Mouse (Mus musculus): ENCODE results near the gene Hist2h3b. TPM values are rescaled to one million over a fixed set of nuclear protein-coding genes. Genes with fewer than 3 reads are reported as not detected.

Hist2h3b gene
- 100 to 1,000 TPM; 160 to 180 TPM for total RNA-seq (2023)

GRCm38 (mm10) chr3:96268051-96268775 is at the start of gene Hist2h3b:
Hist2h3b (plus strand) TSS chr3:96268654.

DNA sequence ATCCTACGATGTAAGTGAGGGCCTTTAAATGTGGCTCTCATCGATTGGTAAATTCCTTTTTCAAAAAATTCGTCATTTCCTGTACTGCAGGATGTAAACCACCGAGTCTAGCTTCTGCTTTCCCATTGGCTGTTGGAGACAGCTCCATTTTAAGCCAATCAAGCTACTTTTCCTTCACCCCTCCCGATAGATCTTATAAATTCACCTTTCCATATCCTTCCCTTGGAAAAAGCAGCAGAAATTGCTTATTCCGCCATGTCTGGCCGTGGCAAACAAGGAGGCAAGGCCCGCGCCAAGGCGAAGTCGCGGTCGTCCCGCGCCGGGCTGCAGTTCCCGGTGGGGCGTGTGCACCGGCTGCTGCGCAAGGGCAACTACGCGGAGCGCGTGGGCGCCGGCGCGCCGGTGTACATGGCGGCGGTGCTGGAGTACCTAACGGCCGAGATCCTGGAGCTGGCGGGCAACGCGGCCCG is 48.8 kb upstream of the Hist2h3b start, which contains the start of the genes Bola1 and Hist2h2ab:
Gene Bola1, minus strand, starts transcription at position 49 of the 470 bp plus-strand sequence.
Gene Hist2h2ab, plus strand, starts transcription at position 205 of the 470 bp plus-strand sequence.

DNA sequence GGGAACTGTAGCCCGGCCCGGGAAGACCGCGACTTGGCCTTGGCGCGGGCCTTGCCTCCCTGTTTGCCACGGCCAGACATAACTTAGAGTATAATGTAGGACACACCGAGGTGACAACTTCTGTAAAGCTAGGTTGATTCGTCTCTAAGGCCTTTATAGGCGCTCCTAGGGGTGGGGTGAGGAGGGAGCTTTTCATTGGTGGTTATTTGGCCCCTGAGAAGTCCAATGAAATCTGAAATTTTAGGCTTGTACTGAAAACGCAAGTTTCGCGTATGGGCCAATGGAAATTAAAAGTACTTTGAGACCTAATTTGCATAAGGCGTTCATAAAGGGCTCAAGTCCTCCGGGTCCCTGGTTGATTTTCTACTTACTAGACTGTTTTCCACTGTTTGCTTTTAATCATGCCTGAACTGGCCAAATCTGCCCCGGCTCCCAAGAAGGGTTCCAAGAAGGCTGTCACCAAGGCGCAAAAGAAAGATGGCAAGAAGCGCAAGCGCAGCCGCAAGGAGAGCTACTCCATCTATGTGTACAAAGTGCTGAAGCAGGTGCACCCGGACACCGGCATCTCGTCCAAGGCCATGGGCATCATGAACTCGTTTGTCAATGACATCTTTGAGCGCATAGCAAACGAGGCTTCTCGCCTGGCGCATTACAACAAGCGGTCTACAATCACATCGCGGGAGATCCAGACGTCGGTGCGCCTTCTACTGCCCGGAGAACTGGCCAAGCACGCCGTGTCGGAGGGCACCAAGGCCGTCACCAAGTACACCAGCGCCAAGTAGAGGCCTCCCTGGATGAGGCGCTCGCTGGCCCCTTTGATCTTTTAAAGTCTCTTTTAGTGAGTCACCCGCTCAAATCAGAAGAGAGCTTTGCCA is 47.5 kb upstream of the Hist2h3b start, which contains the start of the genes Hist2h2ac and Hist2h2be:
Gene Hist2h2ac, minus strand, starts transcription at position 116 of the 875 bp plus-strand sequence.
Gene Hist2h2be, plus strand, starts transcription at position 355 of the 875 bp plus-strand sequence.

DNA sequence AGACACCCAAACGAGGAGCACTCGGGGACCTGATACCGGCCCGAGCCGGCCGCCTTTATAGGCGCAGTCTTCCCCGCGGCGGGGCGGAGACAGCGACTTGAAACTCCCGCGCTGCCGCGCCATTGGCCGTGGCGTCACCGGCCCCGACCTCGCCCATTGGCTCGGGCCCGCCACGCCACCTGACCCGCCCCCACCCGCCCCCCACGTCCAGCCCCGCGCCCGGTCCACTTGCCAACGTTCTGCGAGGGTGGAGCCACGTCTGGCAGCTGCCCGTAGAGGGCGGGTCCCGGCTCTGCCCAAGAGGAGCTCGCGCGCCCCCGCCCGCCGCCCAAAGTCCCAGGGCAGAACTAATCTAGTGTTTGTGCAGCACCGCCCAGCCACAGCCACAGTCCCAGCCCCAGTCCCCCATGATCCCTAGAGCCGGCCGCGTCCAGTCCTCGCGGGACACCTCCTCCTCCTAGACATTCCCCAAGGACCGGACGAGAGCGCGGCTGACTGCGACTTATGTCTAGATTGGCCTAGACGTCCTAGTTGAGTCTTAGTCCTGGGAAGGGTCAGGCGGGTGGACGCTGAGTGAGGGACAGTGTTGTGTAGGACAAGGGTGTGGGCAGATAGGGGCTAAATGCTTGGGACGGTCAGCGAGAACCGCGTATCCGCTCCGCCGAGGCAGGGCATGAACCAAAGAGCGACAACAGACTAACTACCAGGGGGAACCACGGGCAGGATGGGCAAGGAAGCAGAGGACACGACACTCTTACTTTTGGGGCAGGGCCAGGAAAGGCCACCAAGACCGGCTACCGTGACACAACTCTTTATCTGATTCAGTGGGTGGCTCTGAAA is 29.3 kb upstream of the Hist2h3b start, which contains the start of gene Hist2h3c2:
Gene Hist2h3c2, minus strand, starts transcription at position 174 of the 840 bp plus-strand sequence.

DNA sequence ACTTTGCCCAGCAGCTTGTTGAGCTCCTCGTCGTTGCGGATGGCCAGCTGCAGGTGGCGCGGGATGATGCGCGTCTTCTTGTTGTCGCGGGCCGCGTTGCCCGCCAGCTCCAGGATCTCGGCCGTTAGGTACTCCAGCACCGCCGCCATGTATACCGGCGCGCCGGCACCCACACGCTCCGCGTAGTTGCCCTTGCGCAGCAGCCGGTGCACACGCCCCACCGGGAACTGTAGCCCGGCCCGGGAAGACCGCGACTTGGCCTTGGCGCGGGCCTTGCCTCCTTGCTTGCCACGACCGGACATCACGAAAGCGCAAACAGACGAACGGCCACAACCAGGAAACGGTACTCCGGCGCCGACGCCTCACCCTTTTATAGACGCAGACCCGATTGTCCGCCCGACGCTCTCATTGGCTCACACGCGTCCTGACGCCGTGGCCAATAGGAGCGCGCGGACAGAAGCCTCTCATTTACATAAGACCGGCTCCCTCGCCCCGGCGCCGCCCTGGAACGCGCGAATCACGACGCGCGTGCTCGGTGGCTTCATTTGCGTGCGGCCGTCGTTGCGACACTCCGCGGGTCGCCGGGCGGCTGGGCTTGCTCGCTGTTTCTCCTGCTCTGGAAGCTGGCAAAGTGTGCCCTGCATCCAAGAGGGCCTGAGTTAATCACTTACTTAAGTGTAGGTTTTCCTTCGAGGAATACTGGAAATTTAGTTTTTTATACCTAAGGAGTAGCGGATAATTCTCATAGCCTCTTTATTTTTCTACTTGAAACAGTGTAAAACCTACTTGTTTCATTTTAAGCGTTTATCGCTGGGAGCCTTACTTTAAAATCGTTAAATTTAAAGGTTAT is 28.3 kb upstream of the Hist2h3b start, which contains the start of gene Hist2h2aa2:
Gene Hist2h2aa2, minus strand, starts transcription at position 328 of the 850 bp plus-strand sequence.

GRCm38 (mm10) chr3:96245003-96245886 is 23.2 kb upstream of the Hist2h3b start, which contains the start of gene Hist2h2aa1:
Hist2h2aa1 (plus strand) TSS chr3:96245497.

GRCm38 (mm10) chr3:96246427-96246856 is 22.0 kb upstream of the Hist2h3b start, which contains the start of gene Hist2h3c1:
Hist2h3c1 (plus strand) TSS chr3:96246685.

GRCm38 (mm10) chr3:96262979-96263550 is 5.4 kb upstream of the Hist2h3b start, which contains the start of gene Hist2h4:
Hist2h4 (minus strand) TSS chr3:96263311.

DNA sequence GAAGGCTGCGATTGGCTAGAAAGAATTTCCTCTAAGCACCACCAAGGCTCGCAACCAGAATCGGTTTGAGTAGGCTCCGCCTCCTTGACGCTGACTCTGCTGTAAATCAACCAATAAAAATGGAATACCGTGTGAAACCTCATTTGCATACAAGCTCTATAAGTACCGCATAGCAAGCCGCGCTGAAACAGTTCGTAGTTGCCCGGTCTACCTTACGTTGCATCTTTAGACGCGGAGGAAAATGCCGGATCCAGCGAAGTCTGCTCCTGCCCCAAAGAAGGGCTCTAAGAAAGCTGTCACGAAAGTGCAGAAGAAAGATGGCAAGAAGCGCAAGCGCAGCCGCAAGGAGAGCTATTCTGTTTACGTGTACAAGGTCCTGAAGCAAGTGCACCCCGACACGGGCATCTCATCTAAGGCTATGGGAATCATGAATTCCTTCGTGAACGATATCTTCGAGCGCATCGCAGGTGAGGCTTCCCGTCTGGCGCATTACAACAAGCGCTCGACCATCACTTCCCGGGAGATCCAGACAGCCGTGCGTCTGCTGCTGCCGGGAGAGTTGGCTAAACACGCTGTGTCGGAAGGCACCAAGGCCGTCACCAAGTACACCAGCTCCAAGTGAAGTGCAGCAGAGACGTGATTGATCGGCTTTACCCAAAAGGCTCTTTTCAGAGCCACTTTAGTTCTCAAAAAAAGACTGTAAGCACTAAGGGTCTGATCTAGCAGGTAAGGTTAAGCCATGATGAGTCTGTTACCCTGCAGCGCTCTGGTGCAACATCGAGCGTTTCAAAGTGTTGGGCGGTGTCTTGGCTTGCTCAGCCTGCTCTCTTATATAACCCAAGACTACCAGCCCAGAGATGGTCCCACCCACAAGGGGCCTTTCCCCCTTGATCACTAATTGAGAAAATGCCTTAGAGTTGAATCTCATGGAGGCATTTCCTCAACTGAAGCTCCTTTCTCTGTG is 1.3 kb downstream of the Hist2h3b start, which contains the start of gene Hist2h2bb:
Gene Hist2h2bb, plus strand, starts transcription at position 242 of the 964 bp plus-strand sequence.

DNA sequence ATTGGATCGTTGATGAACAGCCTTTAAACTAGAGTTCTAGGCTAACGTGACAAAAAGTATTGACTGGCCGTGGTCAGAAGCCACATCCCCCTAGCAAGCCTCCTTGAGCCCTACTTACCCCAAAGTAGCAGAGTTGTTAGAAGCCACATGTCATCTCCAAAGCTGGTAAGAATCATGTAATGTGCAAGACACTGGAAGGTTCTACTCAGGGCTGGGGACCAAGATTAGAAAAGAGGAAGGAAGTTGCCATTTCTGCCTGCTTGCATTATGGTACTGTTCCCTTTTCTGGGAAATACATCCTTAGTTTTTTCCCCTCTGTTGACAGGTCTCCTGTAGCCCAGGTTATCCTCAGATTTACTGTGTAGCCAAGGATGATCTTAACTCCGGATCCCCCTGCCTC is 25.3 kb downstream of the Hist2h3b start, which contains the start of gene Fcgr1:
Gene Fcgr1, minus strand, starts transcription at position 183 of the 400 bp plus-strand sequence.

Other genes starting within 250 kb of the Hist2h3b start
- gene Vps45, start 210.2 kb upstream of the Hist2h3b start, total RNA-seq (2023): 10 to 100 TPM; 22.5 to 26.8 TPM
- gene Otud7b, start 164.1 kb upstream of the Hist2h3b start, total RNA-seq (2023): 10 to 100 TPM; 61.6 to 63.2 TPM
- gene Mtmr11, start 106.7 kb upstream of the Hist2h3b start, total RNA-seq (2023): 1 to 10 TPM; 3.2 to 3.5 TPM
- gene Sf3b4, start 96.3 kb upstream of the Hist2h3b start, total RNA-seq (2023): 10 to 100 TPM; 86.0 to 89.2 TPM
- gene Sv2a, start 87.5 kb upstream of the Hist2h3b start, total RNA-seq (2023): 1 to 10 TPM; 1.9 to 2.8 TPM
- gene Bola1, start 48.9 kb upstream of the Hist2h3b start, total RNA-seq (2023): 10 to 100 TPM in 1 of 2 experiments, 1 to 10 TPM in 1; 8.9 to 12.7 TPM
- 1 to 10 TPM; 3.6 to 6.4 TPM for gene Hist2h2ab, start 48.8 kb upstream of the Hist2h3b start, total RNA-seq (2023)
- gene Hist2h2ac, start 47.8 kb upstream of the Hist2h3b start, total RNA-seq (2023): 100 to 1,000 TPM; 121 to 127 TPM
- gene Hist2h2be, start 47.5 kb upstream of the Hist2h3b start, total RNA-seq (2023): 1 to 10 TPM; 5.3 to 5.9 TPM
- 1 to 10 TPM; 1.5 to 2.7 TPM for gene Hist2h3c2, start 29.5 kb upstream of the Hist2h3b start, total RNA-seq (2023)
- gene Hist2h2aa2, start 28.4 kb upstream of the Hist2h3b start, total RNA-seq (2023): 100 to 1,000 TPM; 794 to 801 TPM
- gene Hist2h2aa1, start 23.2 kb upstream of the Hist2h3b start, total RNA-seq (2023): 10 to 100 TPM in 1 of 2 experiments, not detected in 1; 26.8 TPM
- gene Hist2h3c1, start 22.0 kb upstream of the Hist2h3b start, total RNA-seq (2023): not detected
- gene Hist2h4, start 5.3 kb upstream of the Hist2h3b start, total RNA-seq (2023): 10 to 100 TPM; 57.1 to 68.9 TPM
- gene Hist2h2bb, start 1.1 kb downstream of the Hist2h3b start, total RNA-seq (2023): 100 to 1,000 TPM; 237 to 261 TPM
- under 1 TPM in 1 of 2 experiments, not detected in 1; 0.61 TPM for gene Fcgr1, start 25.3 kb downstream of the Hist2h3b start, total RNA-seq (2023)
- not detected for gene BC107364, start 183.7 kb downstream of the Hist2h3b start, total RNA-seq (2023)